Mouse (Mus musculus) neural tube, embryonic 11.5 days (tissue): ENCODE data around the gene Guca2b. TPM values are rescaled to one million over a fixed set of nuclear protein-coding genes. Genes with fewer than 3 reads are reported as not detected.
"Not testable (repeated sequence)": the region's sequence is repeated elsewhere in the genome, so short reads cannot be mapped to it uniquely, and the experiment has no call there.

ENCODE experiments used
- ATAC-seq: fragments of 200-750 bp; cut with Nextera tagmentation; 2 replicates; pipeline ENCODE4 v1.8.0; 2017; ENCODE audit warnings: moderate number of reproducible peaks, mild to moderate bottlenecking, moderate TSS enrichment, moderate library complexity; ENCODE audit not compliant: insufficient read depth, low FRiP score, low TSS enrichment
- DNase-seq: peaks from one replicate; pipeline ENCODE4 v3.0.0-alpha.2; 2015; ENCODE audit warnings: low spot score
- H3K27ac ChIP-seq: fragments of 300-500 bp; sonication (generic); 2 replicates; pipeline ENCODE4 v1.5.1; 2014; ENCODE audit warnings: low read depth, mild to moderate bottlenecking, low read length
- H3K27me3 ChIP-seq: fragments of 300-500 bp; sonication (generic); 2 replicates; pipeline ENCODE4 v1.6.1; 2014; ENCODE audit warnings: mild to moderate bottlenecking, low read length, mixed read lengths; ENCODE audit not compliant: control insufficient read depth, insufficient read depth
- H3K36me3 ChIP-seq: fragments of 300-500 bp; sonication (generic); 2 replicates; pipeline ENCODE4 v1.6.1; 2014; ENCODE audit warnings: mild to moderate bottlenecking, low read length, moderate library complexity, mixed read lengths; ENCODE audit not compliant: control insufficient read depth, insufficient read depth
- H3K4me1 ChIP-seq: fragments of 300-500 bp; sonication (generic); 2 replicates; pipeline ENCODE4 v1.6.1; 2014; ENCODE audit warnings: low read length, mixed read lengths; ENCODE audit not compliant: control insufficient read depth, insufficient read depth
- H3K4me2 ChIP-seq: fragments of 300-500 bp; sonication (generic); 2 replicates; pipeline ENCODE4 v1.6.1; 2014; ENCODE audit warnings: low read depth, mild to moderate bottlenecking, moderate library complexity
- H3K4me3 ChIP-seq: fragments of 300-500 bp; sonication (generic); 2 replicates; pipeline ENCODE4 v1.5.1; 2014; ENCODE audit warnings: low read depth, low read length
- H3K9ac ChIP-seq: fragments of 300-500 bp; sonication (generic); 2 replicates; pipeline ENCODE4 v1.6.1; 2014; ENCODE audit warnings: mild to moderate bottlenecking, low read length
- H3K9me3 ChIP-seq: fragments of 300-500 bp; sonication (generic); 2 replicates; pipeline ENCODE4 v1.6.1; 2016; ENCODE audit warnings: low read length; ENCODE audit not compliant: control insufficient read depth
- WGBS: fragments of 180-500 bp; shearing (Covaris S2); extraction: QIAGEN DNeasy Blood & Tissue Kit; methylation state at CpG from one replicate; pipeline ENCODE4 v1.1.7; 2014; 5-methylcytosine and 5-hydroxymethylcytosine counted together
- polyA plus RNA-seq: library from polyadenylated mRNA; unstranded; fragments of >200 nt; fragmentation: Nextera tagmentation; extraction: Ambion mirVana; gene quantifications from 2 replicates; pipeline ENCODE4 v1.2.1, GENCODE M21; 2014

Guca2b gene
- polyA plus RNA-seq, 1 experiment from 2014 or later: not detected

DNA sequence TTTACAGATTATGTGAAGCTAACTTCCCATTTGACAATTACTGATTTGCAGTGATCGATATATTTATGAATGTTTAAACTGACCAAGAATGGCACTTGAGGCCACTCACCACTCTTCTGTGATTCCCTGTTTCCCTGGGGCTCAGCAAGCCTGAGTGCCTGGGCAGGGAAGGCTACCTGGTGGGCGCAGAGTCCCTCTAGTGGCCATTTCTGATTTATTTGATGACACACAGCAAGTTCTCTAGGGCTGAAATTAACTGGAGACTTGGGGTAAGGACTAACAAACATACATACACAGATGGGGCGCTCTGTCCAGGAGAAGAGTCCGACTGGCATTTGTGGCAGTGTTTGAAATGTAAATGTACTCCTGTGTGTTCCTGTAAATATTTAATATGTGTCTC, 30.4 kb downstream of the Guca2b start:
- H3K4me2 ChIP-seq, H3K27ac ChIP-seq, ATAC-seq, DNase-seq, H3K27me3 ChIP-seq, H3K9ac ChIP-seq, H3K4me3 ChIP-seq, H3K9me3 ChIP-seq, H3K36me3 ChIP-seq, H3K4me1 ChIP-seq: not testable (repeated sequence)
- WGBS: 94% methylated on average over 3 of the region's 4 CpGs

DNA sequence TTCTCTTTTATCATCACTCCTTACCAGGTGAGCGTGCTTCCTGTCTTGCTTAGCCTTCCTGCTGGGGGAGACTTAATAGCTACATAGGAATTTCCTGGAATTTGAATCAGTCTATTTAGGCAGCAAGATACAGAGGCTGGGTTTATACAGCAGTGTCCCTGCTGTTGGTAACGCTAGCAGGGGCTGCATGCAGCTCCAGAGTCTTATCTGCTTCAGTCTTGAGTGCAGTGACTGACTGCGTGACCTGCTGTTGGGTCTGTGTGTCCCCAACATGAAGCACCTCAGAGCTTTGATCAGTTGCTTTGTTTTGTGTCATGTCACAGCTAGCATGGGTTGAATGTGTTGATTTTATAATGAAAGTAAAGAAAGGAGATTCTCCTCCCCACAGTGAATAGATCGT, 31.4 kb downstream of the Guca2b start:
- no peaks in the 10 kb centered on the region for H3K9me3 ChIP-seq
- no peak overlapping the region for H3K9ac ChIP-seq
- no peak overlapping the region for H3K4me3 ChIP-seq
- H3K4me1 ChIP-seq: no peaks in the 10 kb centered on the region
- no peak overlapping the region for H3K27ac ChIP-seq
- DNase-seq (no peak), ATAC-seq (no peak)
- no peak overlapping the region for H3K4me2 ChIP-seq
- 81% methylated on average over 4 of the region's 4 CpGs for WGBS
- H3K27me3 ChIP-seq: no peaks in the 10 kb centered on the region
- no peaks in the 10 kb centered on the region for H3K36me3 ChIP-seq

GRCm38 (mm10) chr4:119626876-119627275, 31.9 kb downstream of the Guca2b start:
- Histone ChIP-seq H3K4me2 (no peak overlapping the region), H3K36me3 (no peaks in the 10 kb centered on the region), H3K4me3 (no peak overlapping the region), H3K9ac (no peak overlapping the region), H3K9me3 (no peaks in the 10 kb centered on the region), H3K27ac (no peak overlapping the region), H3K27me3 (no peaks in the 10 kb centered on the region), H3K4me1 (no peaks in the 10 kb centered on the region)
- ATAC-seq (no peak), DNase-seq (no peak)
- WGBS: 92% methylated on average over 3 of the region's 3 CpGs

DNA sequence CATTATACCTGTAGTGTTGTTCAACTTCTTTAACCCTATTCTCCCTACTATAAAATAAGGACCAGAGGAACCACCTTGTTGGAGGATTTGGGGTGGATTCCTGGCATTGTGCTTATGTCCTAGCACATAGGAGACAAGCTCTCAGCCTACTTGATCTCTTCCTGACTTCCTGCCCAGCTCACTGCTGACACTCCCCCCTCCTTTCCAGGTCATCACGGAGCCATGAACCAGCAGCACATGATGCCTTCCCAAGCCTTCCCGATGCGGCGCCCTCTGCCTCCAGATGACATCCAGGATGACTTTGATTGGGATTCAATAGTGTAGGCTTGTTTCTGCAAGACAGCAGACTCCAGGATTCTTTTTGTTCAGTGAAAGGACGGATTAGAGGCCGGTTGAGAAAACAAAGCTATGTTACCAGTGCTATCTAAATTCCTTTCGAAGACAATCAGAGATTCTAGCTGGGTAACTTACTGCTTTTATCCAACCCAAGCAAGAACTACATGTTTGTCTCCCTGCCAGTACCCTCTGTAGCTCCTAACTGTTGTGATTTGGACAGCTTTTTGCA, 32.6 kb downstream of the Guca2b start:
- H3K27ac ChIP-seq: no peak overlapping the region
- 80% methylated on average over 7 of the region's 7 CpGs for WGBS
- H3K4me2 ChIP-seq: no peak overlapping the region
- H3K36me3 ChIP-seq: no peaks in the 10 kb centered on the region
- DNase-seq (no peak), ATAC-seq (no peak)
- H3K4me1 ChIP-seq: no peaks in the 10 kb centered on the region
- no peaks in the 10 kb centered on the region for H3K9me3 ChIP-seq
- no peak overlapping the region for H3K4me3 ChIP-seq
- H3K27me3 ChIP-seq: no peaks in the 10 kb centered on the region
- no peak overlapping the region for H3K9ac ChIP-seq

DNA sequence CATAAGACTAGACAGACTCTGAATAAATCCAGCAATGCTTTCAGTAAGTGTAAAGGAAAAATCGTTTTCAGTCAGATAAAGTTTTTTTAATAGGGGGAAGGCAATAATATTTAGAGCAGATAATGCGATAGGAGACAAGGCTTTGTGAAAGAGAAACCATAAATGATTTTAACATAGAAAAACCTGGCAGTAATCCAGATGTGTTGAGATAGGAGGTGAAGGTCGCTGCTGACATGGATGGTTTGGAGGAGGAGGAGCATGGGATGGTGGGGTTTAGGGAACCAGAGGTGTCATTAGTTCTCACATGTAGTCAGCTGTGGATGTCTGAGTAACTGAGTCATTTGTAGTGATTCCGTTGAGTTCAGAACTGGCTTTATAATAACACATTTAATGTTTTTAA, 44.0 kb downstream of the Guca2b start:
- H3K9me3 ChIP-seq: no peaks in the 10 kb centered on the region
- DNase-seq: no peak
- 86% methylated on average over 4 of the region's 4 CpGs for WGBS

GRCm38 (mm10) chr4:119614078-119614477, 44.7 kb downstream of the Guca2b start:
- DNase-seq (no peak), ATAC-seq (no peak)
- no peaks in the 10 kb centered on the region for H3K36me3 ChIP-seq
- 42% methylated on average over 1 of the region's 1 CpGs for WGBS
- no peak overlapping the region for H3K4me2 ChIP-seq
- H3K4me1 ChIP-seq: no peaks in the 10 kb centered on the region
- no peak overlapping the region for H3K4me3 ChIP-seq
- H3K9me3 ChIP-seq: no peaks in the 10 kb centered on the region
- no peaks in the 10 kb centered on the region for H3K27me3 ChIP-seq
- no peak overlapping the region for H3K27ac ChIP-seq
- no peak overlapping the region for H3K9ac ChIP-seq

More for the DNA sequence above, 44.0 kb downstream of the Guca2b start:
- no peak for ATAC-seq
- no peak overlapping the region for H3K27ac ChIP-seq
- no peak overlapping the region for H3K4me3 ChIP-seq
- H3K4me1 ChIP-seq: no peaks in the 10 kb centered on the region
- H3K9ac ChIP-seq: no peak overlapping the region
- no peaks in the 10 kb centered on the region for H3K36me3 ChIP-seq
- H3K27me3 ChIP-seq: no peaks in the 10 kb centered on the region
- H3K4me2 ChIP-seq: no peak overlapping the region

DNA sequence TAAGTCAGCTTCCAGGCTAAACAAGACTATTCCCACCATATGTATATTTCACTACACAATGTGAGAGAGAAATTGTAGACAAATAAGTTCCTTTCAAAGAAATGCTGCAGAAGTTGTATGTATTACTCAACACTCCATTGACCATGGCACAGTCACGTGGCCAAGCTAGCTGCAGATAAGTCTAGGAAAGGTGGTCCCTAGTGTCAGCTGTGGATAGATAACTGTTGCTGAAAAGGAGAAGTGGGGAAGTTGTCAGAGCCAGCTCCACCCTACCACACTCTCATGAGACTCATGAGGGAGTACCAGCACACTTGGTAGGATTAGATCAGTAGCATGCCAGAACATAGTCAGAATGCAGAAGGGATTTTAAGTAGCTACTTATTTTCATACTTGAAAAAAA, 49.3 kb downstream of the Guca2b start:
- no peak for DNase-seq
- H3K27me3 ChIP-seq: no peaks in the 10 kb centered on the region
- no peak for ATAC-seq
- H3K27ac ChIP-seq: no peak overlapping the region
- no peaks in the 10 kb centered on the region; the same call in 1 of the 2 replicates for H3K36me3 ChIP-seq
- WGBS: 88% methylated on average over 1 of the region's 1 CpGs
- H3K4me1 ChIP-seq: no peaks in the 10 kb centered on the region
- H3K4me3 ChIP-seq: no peak overlapping the region
- H3K4me2 ChIP-seq: no peak overlapping the region
- no peaks in the 10 kb centered on the region for H3K9me3 ChIP-seq
- no peak overlapping the region for H3K9ac ChIP-seq

Other genes starting within 250 kb of the Guca2b start
- gene Ccdc30, start 243.4 kb downstream of the Guca2b start, polyA plus RNA-seq: 10.6 and 13.3 TPM in 2 replicates
- 25.0 and 25.5 TPM in 2 replicates for gene Ppcs, start 236.5 kb downstream of the Guca2b start, polyA plus RNA-seq
- not detected in 2 replicates for gene Zmynd12, start 236.1 kb downstream of the Guca2b start, polyA plus RNA-seq
- 9.5 and 9.6 TPM in 2 replicates for gene Rimkla, start 166.3 kb downstream of the Guca2b start, polyA plus RNA-seq
- gene Foxj3, start 122.0 kb downstream of the Guca2b start, polyA plus RNA-seq: 21.4 and 22.6 TPM in 2 replicates
- 2.3 and 3.0 TPM in 2 replicates for gene Frg2f1, start 119.4 kb downstream of the Guca2b start, polyA plus RNA-seq
- gene Guca2a, start 21.2 kb downstream of the Guca2b start, polyA plus RNA-seq: not detected in 2 replicates
- 4.0 and 5.7 TPM in 2 replicates for gene Hivep3, start 74.8 kb upstream of the Guca2b start, polyA plus RNA-seq